Mouse (Mus musculus) megakaryocyte, embryonic 14.5 days (primary cell): ENCODE data around the gene Cbarp.
"Not testable (repeated sequence)": the region's sequence is repeated elsewhere in the genome, so short reads cannot be mapped to it uniquely, and the experiment has no call there.

Experiments used
- FLI1 ChIP-seq: IDR thresholded peaks from 2 replicates; pipeline ENCODE4 v1.6.1; 2012; ENCODE audit warnings: low read length, inconsistent platforms, mixed read lengths
- GATA1 ChIP-seq: IDR thresholded peaks from 3 replicates; pipeline ENCODE4 v1.6.1; 2012; ENCODE audit warnings: mixed read lengths, low read length, inconsistent platforms, borderline replicate concordance

GRCm38 (mm10) chr10:80166136-80166535 lies 25.5 kb upstream of the Cbarp start:
- TF ChIP-seq GATA1, FLI1: not testable (repeated sequence)
